Mouse (Mus musculus) lung, postnatal 0 days (tissue): Measurements from ENCODE around the gene Abcc6.

Experiments
- CTCF ChIP-seq: IDR thresholded peaks from 2 replicates; pipeline ENCODE4 v1.5.1; 2016; ENCODE audit warnings: antibody characterized with exemption, mild to moderate bottlenecking
- EP300 ChIP-seq: IDR thresholded peaks from 2 replicates; pipeline ENCODE4 v1.6.1; 2016; ENCODE audit warnings: antibody characterized with exemption, mild to moderate bottlenecking, control low read depth

DNA sequence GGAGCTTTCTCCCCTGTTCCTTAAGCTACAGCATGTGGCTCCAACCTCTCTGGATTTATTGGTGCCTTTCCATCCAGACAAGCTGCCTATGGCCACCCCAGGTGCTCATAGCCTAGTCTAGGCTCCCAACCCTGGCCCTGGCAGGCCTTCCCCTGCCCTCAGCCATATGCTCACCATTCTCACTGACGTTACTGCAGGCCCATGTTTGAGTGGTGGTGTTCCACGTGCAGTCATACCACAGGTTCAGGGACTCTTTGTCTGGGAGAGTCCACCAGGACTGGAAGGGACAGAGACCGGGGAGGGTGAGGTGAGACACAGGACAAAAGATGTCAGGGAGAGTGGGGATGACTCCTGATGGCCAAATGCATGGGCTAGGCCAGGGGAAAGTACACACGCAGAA is 110.3 kb downstream of the Abcc6 start:
- TF ChIP-seq CTCF (no peak), EP300 (no peak)
